Mouse (Mus musculus): ENCODE results near the gene Hoxc12.

DNA sequence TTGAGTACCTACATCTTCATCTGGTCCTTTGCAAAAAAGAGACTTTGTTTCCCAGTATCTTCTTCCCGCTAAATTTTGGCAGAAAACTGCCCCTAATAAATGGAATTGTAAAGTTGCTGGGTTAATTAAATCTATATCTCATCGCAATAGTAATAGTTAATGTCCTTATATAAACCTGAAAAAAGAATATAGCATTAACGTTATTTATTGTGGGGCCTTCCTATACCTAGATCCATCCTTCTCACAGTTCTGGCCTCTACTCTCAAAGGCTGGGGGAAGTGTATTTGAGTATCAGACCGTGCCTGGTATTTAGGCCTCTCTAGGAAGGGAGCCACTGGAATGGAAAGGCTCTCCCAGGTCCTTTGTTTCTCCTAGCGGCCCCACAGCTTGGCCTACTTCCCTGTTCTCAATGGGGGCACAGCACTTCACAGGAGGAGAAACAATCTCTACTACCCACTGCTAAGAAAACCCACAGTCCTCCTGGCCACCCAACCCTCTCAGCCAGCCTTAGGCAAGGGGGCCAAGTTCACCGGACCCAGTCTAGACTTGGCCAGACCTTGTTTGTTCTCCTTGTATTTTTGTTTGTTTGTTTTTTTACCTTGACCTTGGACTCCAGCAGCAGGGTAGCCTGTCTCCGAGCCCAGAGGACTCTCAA, 17.8 kb upstream of the Hoxc12 start:
- TF ChIP-seq CTCF (IDR thresholded peaks at IDR 0.05; ENCODE audit: borderline replicate concordance, insufficient read depth, low read length): no peak
- TF ChIP-seq POLR2A (IDR thresholded peaks at IDR 0.05; ENCODE audit: low read depth, low read length): no peak
